Mouse (Mus musculus) forebrain, embryonic 15.5 days (tissue): ENCODE results near the gene Aurkaip1. TPM values are rescaled to one million over a fixed set of nuclear protein-coding genes. Genes with fewer than 3 reads are reported as not detected.

Source experiments
- ATAC-seq: fragments of 200-750 bp; cut with Nextera tagmentation; replicated peaks from 2 replicates; pipeline ENCODE4 v1.8.0; 2017; ENCODE audit warnings: mild to moderate bottlenecking, moderate TSS enrichment, moderate library complexity
- H3K27ac ChIP-seq: fragments of 300-500 bp; sonication (generic); replicated peaks from 2 replicates; pipeline ENCODE4 v1.5.1; 2015; ENCODE audit warnings: mild to moderate bottlenecking, inconsistent platforms
- H3K27me3 ChIP-seq: fragments of 300-500 bp; sonication (generic); 2 replicates; pipeline ENCODE4 v1.6.1; 2015; ENCODE audit warnings: inconsistent platforms
- H3K36me3 ChIP-seq: fragments of 300-500 bp; sonication (generic); 2 replicates; pipeline ENCODE4 v1.6.1; 2015; ENCODE audit warnings: mild to moderate bottlenecking, inconsistent platforms
- H3K4me1 ChIP-seq: fragments of 300-500 bp; sonication (generic); 2 replicates; pipeline ENCODE4 v1.6.1; 2015; ENCODE audit warnings: inconsistent platforms
- H3K4me2 ChIP-seq: fragments of 300-500 bp; sonication (generic); replicated peaks from 2 replicates; pipeline ENCODE4 v1.6.1; 2015; ENCODE audit warnings: mild to moderate bottlenecking, inconsistent platforms
- H3K4me3 ChIP-seq: fragments of 300-500 bp; sonication (generic); 2 replicates; pipeline ENCODE4 v1.5.1; 2015; ENCODE audit warnings: mild to moderate bottlenecking, inconsistent platforms
- H3K9ac ChIP-seq: fragments of 300-500 bp; sonication (generic); replicated peaks from 2 replicates; pipeline ENCODE4 v1.6.1; 2015; ENCODE audit warnings: mild to moderate bottlenecking, inconsistent platforms
- H3K9me3 ChIP-seq: fragments of 300-500 bp; sonication (generic); 2 replicates; pipeline ENCODE4 v1.6.1; 2016; ENCODE audit warnings: inconsistent platforms
- WGBS: fragments of 180-500 bp; shearing (Covaris S2); methylation state at CpG from one replicate; pipeline ENCODE4 v1.1.7; 2015; ENCODE audit warnings: mixed read lengths; 5-methylcytosine and 5-hydroxymethylcytosine counted together
- polyA plus RNA-seq: library from polyadenylated mRNA; unstranded; fragments of >200 nt; fragmentation: Nextera tagmentation; extraction: Ambion mirVana; gene quantifications from 2 replicates; pipeline ENCODE4 v1.2.1, GENCODE M21; 2015

Gene Aurkaip1
- polyA plus RNA-seq, 1 experiment from 2014 or later = 127 TPM

DNA sequence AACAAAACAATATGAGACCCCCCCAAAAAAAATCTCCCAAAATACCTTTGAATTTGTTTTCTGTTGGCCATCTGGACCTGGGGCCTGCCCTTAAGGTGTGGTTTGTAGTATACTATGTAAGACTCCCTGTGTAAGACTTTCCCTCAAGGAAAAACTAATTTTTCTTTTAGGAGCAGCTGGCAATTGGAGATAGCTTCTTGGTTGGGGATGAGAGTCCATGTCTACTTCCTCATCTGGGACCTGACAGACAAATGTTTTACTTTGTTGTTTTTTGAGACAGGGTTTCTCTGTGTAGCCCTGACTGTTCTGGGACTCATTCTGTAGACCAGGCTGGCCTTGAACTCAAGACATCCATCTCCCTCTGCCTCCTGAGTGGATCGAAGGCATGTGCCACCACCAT is 29.0 kb upstream of the Aurkaip1 start:
- no peak overlapping the region for H3K9ac ChIP-seq
- H3K27me3 ChIP-seq = no peaks in the 10 kb centered on the region
- no peak overlapping the region for H3K4me3 ChIP-seq
- H3K4me2 ChIP-seq = no peak overlapping the region
- peaks cover 26% of the 10 kb centered on the region for H3K4me1 ChIP-seq
- H3K36me3 ChIP-seq = peaks cover 8% of the 10 kb centered on the region
- H3K27ac ChIP-seq = no peak overlapping the region
- H3K9me3 ChIP-seq = no peaks in the 10 kb centered on the region
- ATAC-seq = no peak
- WGBS = 100% methylated on average over 1 of the region's 1 CpGs

DNA sequence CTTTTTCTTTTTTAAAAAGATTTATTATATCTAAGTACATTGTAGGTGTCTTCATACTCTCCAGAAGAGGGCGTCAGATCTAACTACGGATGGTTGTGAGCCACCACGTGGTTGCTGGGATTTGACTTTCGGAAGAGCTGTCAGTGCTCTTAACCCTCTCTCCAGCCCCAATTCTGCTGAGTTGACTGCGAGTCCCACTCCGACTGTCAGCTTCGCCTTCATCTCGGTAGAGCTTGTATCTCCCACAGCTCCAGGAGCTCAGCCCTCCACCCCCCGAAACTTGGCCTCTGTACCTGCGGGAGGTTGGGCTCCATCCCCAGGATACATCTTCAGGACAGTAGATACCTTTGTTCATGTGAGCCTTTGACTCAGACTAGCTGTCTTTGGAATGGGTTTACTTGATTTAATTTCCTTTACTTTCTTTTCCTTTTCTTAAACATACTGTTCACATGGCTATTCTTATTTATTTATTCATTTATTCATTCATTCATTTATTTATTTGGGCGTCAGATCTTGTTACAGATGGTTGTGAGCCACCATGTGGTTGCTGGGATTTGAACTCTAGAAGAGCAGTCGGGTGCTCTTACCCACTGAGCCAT is 28.2 kb upstream of the Aurkaip1 start, which contains the start of gene Mrpl20:
Gene Mrpl20, plus strand, starts transcription at position 138 of the 599 bp plus-strand sequence.
- 0 out of 2 replicates have a peak, but pooled peaks have one; percentile 44 for ATAC-seq
- Histone ChIP-seq H3K36me3 (peaks cover 14% of the 10 kb centered on the region), H3K27ac (peak within 1 kb of the TSS; percentile 59), H3K4me3 (peak within 1 kb of the TSS; percentile 57), H3K9ac (peak within 1 kb of the TSS; percentile 69), H3K4me2 (peak within 1 kb of the TSS; percentile 62), H3K9me3 (no peaks in the 10 kb centered on the region), H3K4me1 (peaks cover 26% of the 10 kb centered on the region), H3K27me3 (no peaks in the 10 kb centered on the region)
- WGBS = 7% methylated on average over 12 of the region's 12 CpGs

DNA sequence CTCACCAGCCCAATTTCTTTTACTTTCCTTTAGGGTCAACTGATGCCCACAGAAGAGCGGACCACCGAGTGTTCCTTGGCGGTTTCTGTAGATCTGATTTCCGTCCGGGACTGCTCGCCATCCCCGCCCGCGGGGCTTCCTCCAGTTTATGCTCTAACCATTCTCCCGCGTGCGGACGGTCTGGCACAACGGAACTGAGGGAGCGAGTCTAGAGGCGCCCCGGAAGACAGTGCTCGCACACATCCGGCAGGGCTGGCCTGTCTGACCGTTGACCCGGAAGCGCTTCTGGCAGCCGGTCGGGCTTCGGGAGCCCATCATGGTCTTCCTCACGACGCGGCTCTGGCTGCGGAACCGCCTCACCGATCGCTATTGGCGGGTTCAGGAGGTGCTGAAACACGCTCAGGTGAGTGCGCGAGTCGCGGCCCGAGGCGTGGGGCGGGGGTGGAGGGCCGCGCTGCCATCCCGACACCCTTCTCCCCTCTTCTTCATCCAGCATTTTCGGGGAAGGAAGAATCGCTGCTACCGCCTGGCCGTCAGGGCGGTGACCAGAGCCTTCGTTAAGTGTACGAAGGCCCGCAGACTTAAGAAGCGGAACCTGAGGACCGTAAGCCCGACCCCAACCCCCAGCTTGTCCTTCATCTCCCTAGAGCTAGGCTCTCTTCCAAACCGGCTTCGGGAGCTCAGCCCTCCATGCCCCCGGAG is 27.6 kb upstream of the Aurkaip1 start:
- Histone ChIP-seq H3K9ac (peak overlapping the region; percentile 69), H3K4me3 (peak overlapping the region; percentile 57), H3K27me3 (no peaks in the 10 kb centered on the region), H3K4me2 (peak overlapping the region; percentile 62), H3K36me3 (peaks cover 20% of the 10 kb centered on the region), H3K9me3 (no peaks in the 10 kb centered on the region), H3K4me1 (peaks cover 26% of the 10 kb centered on the region), H3K27ac (peak overlapping the region; percentile 59)
- peak; percentile 98 for ATAC-seq
- WGBS = under 1% methylated on average over 58 of the region's 58 CpGs

DNA sequence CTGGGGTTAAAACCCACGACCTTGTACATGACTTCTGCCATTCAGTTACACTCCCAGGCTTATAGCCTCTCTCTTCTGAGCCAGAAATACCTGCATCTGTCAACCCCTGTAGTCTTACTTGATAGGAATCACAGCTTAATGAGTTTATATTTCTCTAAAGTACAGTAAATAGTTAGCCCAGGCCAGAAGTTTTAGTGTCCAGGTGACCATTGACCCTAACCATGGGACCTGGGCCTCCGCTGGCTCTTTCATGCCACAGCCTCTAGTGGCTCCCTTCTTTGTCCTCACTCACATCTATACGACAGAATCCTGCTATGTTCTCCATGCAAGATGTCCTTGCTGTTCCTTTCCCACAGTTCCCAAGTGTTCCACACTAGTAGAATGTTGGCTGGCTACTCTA is 23.2 kb upstream of the Aurkaip1 start:
- no peak overlapping the region for H3K4me2 ChIP-seq
- no peak overlapping the region for H3K4me3 ChIP-seq
- no peak overlapping the region for H3K9ac ChIP-seq
- H3K27me3 ChIP-seq = no peaks in the 10 kb centered on the region
- H3K9me3 ChIP-seq = no peaks in the 10 kb centered on the region
- H3K36me3 ChIP-seq = peaks cover 44% of the 10 kb centered on the region
- ATAC-seq = no peak
- H3K4me1 ChIP-seq = peaks cover 30% of the 10 kb centered on the region
- H3K27ac ChIP-seq = no peak overlapping the region
- 93% methylated on average over 3 of the region's 3 CpGs for WGBS

DNA sequence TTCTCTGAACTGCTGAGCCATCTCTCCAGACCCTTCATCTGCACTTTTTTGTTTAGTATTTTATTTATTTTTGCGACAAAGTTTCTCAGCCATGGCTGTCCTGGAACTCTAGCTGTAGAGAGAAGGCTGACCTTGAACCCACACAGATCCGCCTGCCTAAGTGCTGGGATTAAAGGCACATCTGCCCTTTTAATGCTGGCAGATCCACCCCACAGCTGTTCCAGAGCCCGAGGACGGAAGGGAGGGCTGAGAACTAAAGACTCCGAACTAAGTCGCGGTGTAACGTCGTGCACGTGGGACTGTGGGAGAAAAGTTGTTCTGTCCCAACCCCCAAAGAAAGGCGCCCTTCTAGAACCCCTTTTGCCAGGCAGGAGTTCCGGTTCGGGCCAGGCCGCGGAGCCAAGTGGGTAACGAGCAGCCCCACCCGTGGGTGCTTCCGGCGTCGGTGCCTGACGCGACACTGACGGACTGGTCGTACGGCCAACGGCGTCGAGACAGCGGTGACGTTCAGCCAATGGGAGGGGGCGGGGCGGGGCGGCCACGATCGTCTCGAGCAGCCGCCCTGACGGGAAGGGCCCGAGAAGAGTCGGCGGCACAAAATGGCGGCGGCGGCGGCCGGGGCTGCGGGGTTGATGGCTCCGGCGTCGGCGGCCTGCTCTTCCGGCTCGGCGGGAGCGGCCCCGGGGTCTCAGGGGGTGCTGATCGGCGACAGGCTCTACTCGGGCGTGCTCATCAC is 19.0 kb upstream of the Aurkaip1 start, which contains the start of gene Ccnl2:
Gene Ccnl2, plus strand, starts transcription at position 561 of the 736 bp plus-strand sequence.
- H3K4me1 ChIP-seq = peaks cover 25% of the 10 kb centered on the region
- H3K36me3 ChIP-seq = peaks cover 67% of the 10 kb centered on the region
- H3K27me3 ChIP-seq = no peaks in the 10 kb centered on the region
- H3K9me3 ChIP-seq = no peaks in the 10 kb centered on the region
- peak; percentile 99 for ATAC-seq
- H3K4me3 ChIP-seq = peak within 1 kb of the TSS; percentile 97
- peak within 1 kb of the TSS; percentile 88 for H3K4me2 ChIP-seq
- H3K9ac ChIP-seq = peak within 1 kb of the TSS; percentile 94
- H3K27ac ChIP-seq = peak within 1 kb of the TSS; percentile 88
- WGBS = under 1% methylated on average over 60 of the region's 60 CpGs

DNA sequence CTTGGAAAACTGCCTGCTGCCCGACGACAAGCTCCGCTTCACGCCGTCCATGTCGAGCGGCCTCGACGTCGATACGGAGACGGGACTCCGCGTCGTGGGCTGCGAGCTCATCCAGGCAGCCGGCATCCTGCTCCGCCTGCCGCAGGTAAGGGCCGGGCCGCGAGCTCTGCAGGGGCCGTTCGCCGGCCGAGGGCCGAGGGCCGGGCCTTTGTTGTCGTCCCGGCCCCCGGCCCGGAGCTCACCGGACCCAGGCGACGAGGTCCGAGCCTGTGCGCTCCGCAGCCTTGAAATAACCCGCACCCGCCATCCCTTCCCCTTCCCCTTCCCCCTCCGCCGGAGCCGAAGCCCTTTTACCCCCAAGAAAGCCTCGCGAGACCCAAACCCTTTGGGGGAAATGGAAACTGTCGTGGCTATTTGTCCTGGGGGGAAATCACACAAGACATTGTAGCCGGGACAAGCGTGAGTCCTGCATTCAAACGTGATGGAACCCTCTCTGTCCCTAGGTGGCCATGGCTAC is 18.3 kb upstream of the Aurkaip1 start:
- under 1% methylated on average over 46 of the region's 49 CpGs for WGBS
- Histone ChIP-seq H3K9me3 (no peaks in the 10 kb centered on the region), H3K9ac (peak overlapping the region; percentile 94), H3K27ac (peak overlapping the region; percentile 81), H3K27me3 (no peaks in the 10 kb centered on the region), H3K36me3 (peaks cover 68% of the 10 kb centered on the region), H3K4me2 (peak overlapping the region; percentile 88), H3K4me1 (peaks cover 25% of the 10 kb centered on the region), H3K4me3 (peak overlapping the region; percentile 97)
- ATAC-seq = peak; percentile 45

DNA sequence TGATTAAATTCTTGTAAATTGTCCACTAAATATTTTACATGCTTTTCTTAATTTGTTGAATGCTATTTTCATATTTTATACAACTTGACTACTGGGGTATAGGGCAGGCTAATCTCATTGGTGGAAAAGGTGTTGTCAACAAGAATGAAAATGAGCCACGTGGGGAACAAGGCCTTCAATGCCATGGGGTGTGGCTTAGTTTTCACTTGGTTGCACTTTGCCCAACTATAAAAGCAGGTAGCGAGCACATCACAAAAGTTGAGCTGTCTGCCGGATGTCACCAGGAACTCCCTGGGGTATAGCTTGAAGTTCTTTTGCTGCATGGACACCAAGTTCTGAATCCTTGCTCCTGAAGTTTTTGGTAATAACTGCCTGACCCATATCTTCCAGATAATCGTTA is 13.5 kb upstream of the Aurkaip1 start:
- Histone ChIP-seq H3K27ac (no peak overlapping the region), H3K9ac (no peak overlapping the region), H3K27me3 (no peaks in the 10 kb centered on the region), H3K4me3 (no peak overlapping the region), H3K4me2 (no peak overlapping the region), H3K9me3 (no peaks in the 10 kb centered on the region), H3K4me1 (peaks cover 19% of the 10 kb centered on the region), H3K36me3 (peaks cover 82% of the 10 kb centered on the region)
- no peak for ATAC-seq
- WGBS = 74% methylated on average over 4 of the region's 4 CpGs

DNA sequence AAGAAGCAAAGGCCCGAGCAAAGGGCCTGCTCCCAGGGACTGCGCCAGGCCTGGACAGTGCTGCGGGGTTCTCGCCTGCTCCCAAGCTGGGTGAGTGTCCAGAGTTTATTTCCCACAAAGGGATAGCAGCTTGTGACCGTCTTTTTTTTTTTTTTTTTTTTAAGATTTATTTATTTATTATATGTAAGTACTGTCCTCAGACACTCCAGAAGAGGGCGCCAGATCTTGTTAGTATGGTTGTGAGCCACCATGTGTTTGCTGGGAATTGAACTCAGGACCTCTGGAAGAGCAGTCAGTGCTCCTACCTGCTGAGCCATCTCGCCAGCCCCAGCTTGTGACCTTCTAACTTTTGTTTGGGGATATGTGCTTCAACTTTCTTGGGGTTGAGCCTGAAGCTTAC is 10.0 kb upstream of the Aurkaip1 start:
- Histone ChIP-seq H3K27ac (no peak overlapping the region), H3K9ac (no peak overlapping the region), H3K4me1 (no peaks in the 10 kb centered on the region), H3K27me3 (no peaks in the 10 kb centered on the region), H3K4me3 (no peak overlapping the region), H3K36me3 (peaks cover 95% of the 10 kb centered on the region), H3K4me2 (no peak overlapping the region), H3K9me3 (no peaks in the 10 kb centered on the region)
- ATAC-seq = no peak
- WGBS = 79% methylated on average over 7 of the region's 7 CpGs

DNA sequence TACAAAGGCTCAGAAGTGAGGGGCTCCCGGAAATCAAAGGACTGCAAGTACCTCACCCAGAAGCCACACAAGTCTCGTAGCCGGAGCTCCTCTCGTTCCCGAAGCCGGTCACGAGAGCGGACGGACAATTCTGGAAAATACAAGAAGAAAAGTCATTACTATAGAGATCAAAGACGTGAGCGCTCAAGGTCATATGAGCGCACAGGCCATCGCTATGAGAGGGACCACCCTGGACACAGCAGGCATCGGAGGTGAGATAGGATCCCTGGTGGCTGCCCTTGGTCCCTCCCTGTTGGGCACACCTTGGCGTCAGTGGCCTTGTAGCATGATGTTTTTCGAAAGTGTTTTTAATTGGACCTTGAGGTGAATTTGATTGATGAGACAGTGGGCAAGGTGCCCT is 7.6 kb upstream of the Aurkaip1 start:
- Histone ChIP-seq H3K27me3 (no peaks in the 10 kb centered on the region), H3K4me1 (no peaks in the 10 kb centered on the region), H3K9ac (no peak overlapping the region), H3K27ac (no peak overlapping the region), H3K9me3 (no peaks in the 10 kb centered on the region), H3K36me3 (peaks cover 88% of the 10 kb centered on the region), H3K4me2 (no peak overlapping the region), H3K4me3 (no peak overlapping the region)
- 96% methylated on average over 16 of the region's 16 CpGs for WGBS
- no peak for ATAC-seq

DNA sequence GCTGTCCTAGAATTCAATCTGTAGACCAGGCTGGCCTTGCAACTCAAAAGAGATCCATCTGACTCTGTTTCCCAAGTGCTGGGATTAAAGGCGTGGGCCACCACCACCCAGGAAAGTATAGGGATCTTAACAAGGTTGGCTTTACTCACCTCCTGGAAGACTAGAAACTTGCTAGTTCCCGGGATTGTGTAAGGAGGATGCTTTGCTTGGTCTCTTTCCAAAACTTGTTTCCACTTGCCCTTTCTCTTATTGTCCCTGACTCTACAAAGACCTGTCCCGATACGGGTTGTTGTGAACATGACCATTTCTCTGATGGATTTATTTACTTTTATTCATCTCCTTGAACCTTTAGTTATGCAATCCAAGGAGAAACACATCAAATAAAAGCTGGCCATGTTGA is 1.2 kb upstream of the Aurkaip1 start:
- peaks cover 29% of the 10 kb centered on the region for H3K4me1 ChIP-seq
- H3K9ac ChIP-seq = no peak overlapping the region
- 90% methylated on average over 4 of the region's 4 CpGs for WGBS
- no peaks in the 10 kb centered on the region for H3K9me3 ChIP-seq
- H3K4me3 ChIP-seq = no peak overlapping the region
- H3K27me3 ChIP-seq = no peaks in the 10 kb centered on the region
- no peak overlapping the region for H3K4me2 ChIP-seq
- no peak for ATAC-seq
- no peak overlapping the region for H3K27ac ChIP-seq
- peaks cover 26% of the 10 kb centered on the region for H3K36me3 ChIP-seq

DNA sequence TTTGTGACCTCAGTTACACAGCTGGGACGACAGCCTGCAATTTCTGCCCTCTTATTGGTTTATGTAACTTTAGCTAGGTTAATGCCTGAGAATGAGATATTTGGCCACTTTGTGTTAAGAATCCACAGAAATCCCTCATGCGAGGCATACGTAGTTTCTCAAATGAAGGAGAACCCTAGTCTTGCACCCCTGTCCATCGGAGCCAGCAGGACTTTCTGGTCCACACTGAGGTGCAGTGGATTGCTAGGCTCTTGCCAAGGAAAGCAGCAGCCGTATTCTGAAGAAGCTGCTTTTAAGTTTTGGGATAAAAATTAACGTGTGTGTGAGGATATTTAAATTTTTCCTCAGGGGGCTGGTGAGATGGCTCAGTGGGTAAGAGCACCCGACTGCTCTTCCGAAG is 476 bp upstream of the Aurkaip1 start:
- Histone ChIP-seq H3K4me2 (peak overlapping the region; percentile 98; the same call in 1 of the 2 replicates), H3K9me3 (no peaks in the 10 kb centered on the region), H3K27ac (peak overlapping the region; percentile 92; the same call in 1 of the 2 replicates), H3K4me1 (peaks cover 29% of the 10 kb centered on the region), H3K4me3 (peak overlapping the region; percentile 78), H3K9ac (no peak overlapping the region), H3K27me3 (no peaks in the 10 kb centered on the region), H3K36me3 (peaks cover 24% of the 10 kb centered on the region)
- no peak for ATAC-seq
- WGBS = 56% methylated on average over 8 of the region's 8 CpGs

DNA sequence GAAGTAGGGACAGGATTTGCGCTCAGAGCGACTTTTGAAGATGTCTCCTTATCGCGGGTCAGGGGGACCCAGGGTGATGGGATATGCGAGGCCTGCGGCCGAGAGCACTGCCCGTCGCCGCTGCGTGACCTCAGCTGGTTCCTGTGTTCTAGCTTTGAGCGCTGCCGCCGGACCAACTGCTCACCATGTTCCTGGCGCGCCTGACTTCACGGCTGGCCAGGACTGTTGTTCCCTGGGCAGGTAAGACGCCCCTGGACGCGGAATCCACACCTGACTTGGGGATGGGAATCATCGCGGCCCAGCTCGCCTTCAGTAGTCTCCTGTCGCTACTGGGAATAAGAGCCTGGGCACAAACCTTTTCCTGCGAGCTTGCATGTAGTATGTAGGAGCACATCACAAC is 759 bp downstream of the Aurkaip1 start:
- peak overlapping the region; percentile 98 for H3K4me2 ChIP-seq
- 1% methylated on average over 25 of the region's 25 CpGs for WGBS
- no peak for ATAC-seq
- no peaks in the 10 kb centered on the region for H3K27me3 ChIP-seq
- peak overlapping the region; percentile 92 for H3K27ac ChIP-seq
- H3K4me3 ChIP-seq = peak overlapping the region; percentile 78
- H3K36me3 ChIP-seq = peaks cover 15% of the 10 kb centered on the region
- H3K9me3 ChIP-seq = no peaks in the 10 kb centered on the region
- H3K9ac ChIP-seq = peak overlapping the region; percentile 78
- peaks cover 29% of the 10 kb centered on the region for H3K4me1 ChIP-seq
